ENCODE assay signal across 8 mouse cellular contexts in genomic region chr7:81933601-81934266, GRCm38 (mm10). TPM values are rescaled to one million over a fixed set of nuclear protein-coding genes. Genes with fewer than 3 reads are reported as not detected.
A peak's percentile ranks its signal among the peaks of the same experiment; 100 is the strongest.
DNase-seq lines count a peak whose midpoint lies in the region; ATAC-seq and TF ChIP-seq lines count a peak whose summit lies in the region.

No protein-coding gene starts in this region.

- H3K4me3 ChIP-seq in cerebellum, adult 2 months (replicated peaks; ENCODE audit: insufficient read depth, low read depth, low read length), result peak overlapping the region; percentile 63
- peak overlapping the region; percentile 74 for H3K4me3 ChIP-seq in lung, embryonic 14.5 days (ENCODE audit: low read depth, low read length)

- TF ChIP-seq CTCF in cerebellum, adult 2 months (IDR thresholded peaks at IDR 0.05; ENCODE audit: borderline replicate concordance, insufficient read depth, low read depth, low read length), result no peak
- no peak for TF ChIP-seq CTCF in lung, embryonic 14.5 days (IDR thresholded peaks at IDR 0.05; ENCODE audit: low read depth)

- no peaks in the 10 kb centered on the region for H3K36me3 ChIP-seq in lung, embryonic 14.5 days (ENCODE audit: insufficient read depth)

- peak overlapping the region; percentile 78 for H3K4me2 ChIP-seq in lung, embryonic 14.5 days

- ATAC-seq in lung, embryonic 14.5 days (ENCODE audit: insufficient read depth), result peak; percentile 75

- no peaks in the 10 kb centered on the region for H3K9me3 ChIP-seq in lung, embryonic 14.5 days (ENCODE audit: low read depth, low read length)

- DNase-seq in NIH3T3 (ENCODE audit: low read depth), result peak; percentile 90
- peak; percentile 66 to 68 for DNase-seq in cerebellum, adult 2 months
- DNase-seq in forelimb bud, embryonic 11.5 days (ENCODE audit: low read depth, low spot score), result peak; percentile 49
- DNase-seq in heart, postnatal 4 days, result peak; percentile 75
- DNase-seq in layer of hippocampus, adult 9-11 months, result peak; percentile 36
- peak; percentile 71 for DNase-seq in lung, embryonic 14.5 days
- DNase-seq in ovary, postnatal 14 days (ENCODE audit: low spot score), result peak; percentile 49
- DNase-seq in urinary bladder, adult 2 months (ENCODE audit: low spot score), result peak; percentile 38

- TF ChIP-seq POLR2A in cerebellum, adult 2 months (IDR thresholded peaks at IDR 0.05; ENCODE audit: borderline replicate concordance, insufficient read depth, low read length), result no peak

- under 1% methylated on average over 80 of the region's 103 CpGs for WGBS in cerebellum, adult 2 months
- under 1% methylated on average over 102 of the region's 103 CpGs for WGBS in lung, embryonic 14.5 days

- H3K27me3 ChIP-seq in cerebellum, adult 2 months (ENCODE audit: control insufficient read depth, insufficient read depth, low read length), result no peaks in the 10 kb centered on the region; the same call in 1 of the 2 replicates
- peaks cover 27% of the 10 kb centered on the region for H3K27me3 ChIP-seq in lung, embryonic 14.5 days (ENCODE audit: insufficient read depth, low read length)

- H3K9ac ChIP-seq in lung, embryonic 14.5 days, result peak overlapping the region; percentile 87

- H3K4me1 ChIP-seq in cerebellum, adult 2 months (ENCODE audit: control insufficient read depth, insufficient read depth, low read length), result no peaks in the 10 kb centered on the region; the same call in 1 of the 2 replicates
- peaks cover 6% of the 10 kb centered on the region; the same call in 1 of the 2 replicates for H3K4me1 ChIP-seq in lung, embryonic 14.5 days (ENCODE audit: insufficient read depth)

- peak overlapping the region; percentile 76 for H3K27ac ChIP-seq in cerebellum, adult 2 months (ENCODE audit: insufficient read depth, low read length)
- peak overlapping the region; percentile 82 for H3K27ac ChIP-seq in lung, embryonic 14.5 days (ENCODE audit: low read depth)

RNA-seq across cellular contexts. Expression of gene Hdgfl3, which starts 0.5 kb away (rescaled TPM):
- polyA plus RNA-seq in cerebellum, adult 2 months (2012; rRNA removed), result 22.4 and 23.7 TPM in 2 replicates
- 10 to 100 TPM; 17.6 to 20.2 TPM for total RNA-seq in heart, postnatal 4 days (2021)
- polyA plus RNA-seq in lung, embryonic 14.5 days (2014; fragmentation: Nextera tagmentation; extraction: Ambion mirVana), result 13.5 and 14.4 TPM in 2 replicates
- 8.0 and 10.4 TPM in 2 replicates for polyA plus RNA-seq in urinary bladder, adult 2 months (2012; rRNA removed)

RNA-seq across cellular contexts. Expression of gene Bnc1, which starts 58.4 kb away (rescaled TPM):
- not detected in 2 replicates for polyA plus RNA-seq in cerebellum, adult 2 months (2012; rRNA removed)
- total RNA-seq in heart, postnatal 4 days (2021), result 1 to 10 TPM; 3.1 to 3.7 TPM
- 1.5 and 2.4 TPM in 2 replicates for polyA plus RNA-seq in lung, embryonic 14.5 days (2014; fragmentation: Nextera tagmentation; extraction: Ambion mirVana)
- polyA plus RNA-seq in urinary bladder, adult 2 months (2012; rRNA removed), result 0.91 and 1.0 TPM in 2 replicates

Comparison
In these comparisons a context has a peak if more than half of its experiments do, and no peak if none do; other contexts are left out.
1. Peak in every context shown above with its lines: DNase-seq, ATAC-seq, H3K4me3 ChIP-seq and H3K27ac ChIP-seq.
2. DNase-seq: peak in every context shown above with its lines; median percentile 90 in NIH3T3; 75 in heart, postnatal 4 days; 71 in lung, embryonic 14.5 days; 67 in cerebellum, adult 2 months; 49 in forelimb bud, embryonic 11.5 days; 49 in ovary, postnatal 14 days; 38 in urinary bladder, adult 2 months; 36 in layer of hippocampus, adult 9-11 months.